Mouse (Mus musculus) hindbrain, embryonic 16.5 days (tissue): ENCODE results near the gene Zfp174. TPM values are rescaled to one million over a fixed set of nuclear protein-coding genes. Genes with fewer than 3 reads are reported as not detected.
"Not testable (repeated sequence)": the region's sequence is repeated elsewhere in the genome, so short reads cannot be mapped to it uniquely, and the experiment has no call there.

Experiments used
- ATAC-seq: fragments of 200-750 bp; cut with Nextera tagmentation; 2 replicates; pipeline ENCODE4 v1.8.0; 2017; ENCODE audit warnings: moderate TSS enrichment, moderate library complexity
- H3K27ac ChIP-seq: fragments of 300-500 bp; sonication (generic); 2 replicates; pipeline ENCODE4 v1.5.1; 2014; ENCODE audit warnings: low read depth, mild to moderate bottlenecking, control low read depth, low read length, moderate library complexity
- H3K27me3 ChIP-seq: fragments of 300-500 bp; sonication (generic); replicated peaks from 2 replicates; pipeline ENCODE4 v1.6.1; 2014; ENCODE audit warnings: low read length; ENCODE audit not compliant: control insufficient read depth, insufficient read depth
- H3K36me3 ChIP-seq: fragments of 300-500 bp; sonication (generic); 2 replicates; pipeline ENCODE4 v1.6.1; 2014; ENCODE audit warnings: mild to moderate bottlenecking, low read length, moderate library complexity, mixed read lengths; ENCODE audit not compliant: control insufficient read depth, insufficient read depth
- H3K4me1 ChIP-seq: fragments of 300-500 bp; sonication (generic); 2 replicates; pipeline ENCODE4 v1.6.1; 2014; ENCODE audit warnings: low read depth, low read length; ENCODE audit not compliant: control insufficient read depth, insufficient read depth
- H3K4me2 ChIP-seq: fragments of 300-500 bp; sonication (generic); 2 replicates; pipeline ENCODE4 v1.6.1; 2014; ENCODE audit warnings: mild to moderate bottlenecking, low read length, control low read depth, moderate library complexity
- H3K4me3 ChIP-seq: fragments of 300-500 bp; sonication (generic); 2 replicates; pipeline ENCODE4 v1.5.1; 2014; ENCODE audit warnings: mild to moderate bottlenecking, low read length, control low read depth, moderate library complexity
- H3K9ac ChIP-seq: fragments of 300-500 bp; sonication (generic); 2 replicates; pipeline ENCODE4 v1.6.1; 2014; ENCODE audit warnings: low read depth, mild to moderate bottlenecking, control low read depth, low read length, moderate library complexity
- H3K9me3 ChIP-seq: fragments of 300-500 bp; sonication (generic); 2 replicates; pipeline ENCODE4 v1.6.1; 2014; ENCODE audit warnings: mild to moderate bottlenecking, low read length, moderate library complexity; ENCODE audit not compliant: control insufficient read depth
- WGBS: fragments of 180-500 bp; shearing (Covaris S2); extraction: QIAGEN DNeasy Blood & Tissue Kit; methylation state at CpG from one replicate; pipeline ENCODE4 v1.1.7; 2014; 5-methylcytosine and 5-hydroxymethylcytosine counted together
- polyA plus RNA-seq: library from polyadenylated mRNA; unstranded; fragments of >200 nt; fragmentation: Nextera tagmentation; extraction: Ambion mirVana; gene quantifications from 2 replicates; pipeline ENCODE4 v1.2.1, GENCODE M21; 2015

Zfp174 gene
- polyA plus RNA-seq, 1 experiment from 2014 or later, result 2.5 TPM

DNA sequence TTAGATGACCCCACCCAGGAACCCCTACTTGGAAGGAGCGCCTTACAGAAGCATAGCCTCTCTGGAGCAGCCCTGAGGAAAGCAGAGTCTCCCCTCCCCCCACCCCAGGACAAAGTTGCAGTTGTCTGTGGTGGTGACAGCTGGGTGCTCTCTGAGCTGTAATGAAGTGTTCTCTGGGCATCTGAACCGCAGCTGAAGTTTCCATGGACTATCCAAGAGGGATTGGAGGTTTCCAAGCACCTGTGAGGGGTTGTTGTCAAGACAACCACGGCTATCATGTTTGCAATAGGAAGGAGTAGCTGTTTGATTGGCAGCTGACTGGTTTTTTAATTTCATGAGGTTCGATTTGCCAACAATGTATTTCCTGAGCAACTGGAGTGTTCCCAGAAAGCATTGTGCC is 4.1 kb upstream of the Zfp174 start:
- Histone ChIP-seq H3K36me3 (no peaks in the 10 kb centered on the region), H3K4me3 (no peak overlapping the region), H3K4me2 (no peak overlapping the region), H3K27ac (no peak overlapping the region), H3K9ac (no peak overlapping the region), H3K4me1 (peaks cover 8% of the 10 kb centered on the region), H3K27me3 (no peaks in the 10 kb centered on the region), H3K9me3 (no peaks in the 10 kb centered on the region)
- 44% methylated on average over 4 of the region's 4 CpGs for WGBS
- ATAC-seq, result no peak

DNA sequence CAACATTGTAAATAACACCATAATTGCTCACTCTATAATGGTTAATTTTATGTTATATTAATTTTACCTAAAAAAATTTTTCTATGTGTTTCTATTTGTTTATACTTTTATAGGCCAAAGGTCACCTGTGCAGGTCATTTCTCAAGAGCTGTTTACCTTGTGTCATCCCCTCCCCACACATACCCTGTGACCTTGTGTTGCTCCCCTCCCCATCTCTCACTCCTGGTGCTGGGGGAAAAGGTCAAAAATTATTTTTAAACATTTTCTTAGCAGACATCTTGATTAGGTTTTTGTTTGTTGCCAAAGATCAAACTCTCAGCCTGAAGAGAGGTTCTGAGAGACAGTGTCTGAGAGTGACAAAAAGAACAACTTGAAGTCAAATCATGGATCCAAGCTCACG is 3.3 kb upstream of the Zfp174 start:
- H3K4me1 ChIP-seq, result peaks cover 11% of the 10 kb centered on the region
- H3K27me3 ChIP-seq, result no peaks in the 10 kb centered on the region
- H3K9me3 ChIP-seq, result no peaks in the 10 kb centered on the region
- WGBS, result 86% methylated on average over 1 of the region's 1 CpGs
- no peak overlapping the region for H3K27ac ChIP-seq
- H3K9ac ChIP-seq, result no peak overlapping the region
- H3K4me2 ChIP-seq, result no peak overlapping the region
- H3K36me3 ChIP-seq, result no peaks in the 10 kb centered on the region
- no peak for ATAC-seq
- no peak overlapping the region for H3K4me3 ChIP-seq

DNA sequence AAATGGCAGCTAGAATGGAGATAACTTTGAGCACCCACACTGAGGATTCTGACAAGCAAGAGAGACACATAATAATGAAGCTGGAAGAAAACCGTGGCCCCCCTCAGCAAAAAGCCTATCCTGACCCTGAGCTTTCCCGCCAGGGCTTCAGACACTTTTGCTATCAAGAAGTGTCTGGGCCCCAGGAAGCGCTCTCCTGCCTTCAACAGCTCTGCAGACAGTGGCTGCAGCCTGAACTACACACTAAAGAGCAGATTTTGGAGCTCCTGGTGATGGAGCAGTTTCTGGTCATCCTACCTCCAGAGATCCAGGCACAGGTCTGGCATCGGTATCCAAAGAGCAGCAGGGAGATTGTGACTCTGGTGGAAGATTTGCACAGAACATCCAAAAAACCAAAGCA is 803 bp downstream of the Zfp174 start:
- Histone ChIP-seq H3K27ac (no peak overlapping the region), H3K4me1 (peaks cover 11% of the 10 kb centered on the region), H3K27me3 (no peaks in the 10 kb centered on the region), H3K4me3 (peak overlapping the region; percentile 72), H3K4me2 (peak overlapping the region; percentile 81), H3K9ac (peak overlapping the region; percentile 86), H3K36me3 (no peaks in the 10 kb centered on the region), H3K9me3 (no peaks in the 10 kb centered on the region)
- WGBS, result 69% methylated on average over 4 of the region's 4 CpGs
- ATAC-seq, result no peak

DNA sequence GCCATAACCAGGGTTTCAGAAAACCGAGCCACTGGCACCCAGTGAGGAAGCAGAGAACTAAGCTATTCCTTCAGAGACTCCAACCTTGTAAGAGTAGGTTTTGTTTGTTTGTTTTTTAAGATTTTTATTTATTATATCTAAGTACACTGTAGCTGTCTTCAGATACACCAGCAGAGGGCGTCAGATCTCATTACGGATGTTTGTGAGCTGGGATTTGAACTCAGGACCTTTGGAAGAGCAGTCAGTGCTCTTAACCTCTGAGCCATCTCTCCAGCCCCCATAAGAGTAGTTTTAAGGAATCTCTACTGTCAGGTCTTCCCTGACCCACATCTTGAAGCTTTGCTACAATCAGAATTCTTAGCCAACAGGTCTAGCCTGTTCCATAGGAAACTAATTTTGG is 1.3 kb downstream of the Zfp174 start:
- Histone ChIP-seq H3K4me3 (no peak overlapping the region), H3K36me3 (no peaks in the 10 kb centered on the region), H3K4me1 (peaks cover 11% of the 10 kb centered on the region), H3K27me3 (no peaks in the 10 kb centered on the region), H3K4me2 (no peak overlapping the region), H3K9ac (no peak overlapping the region), H3K9me3 (no peaks in the 10 kb centered on the region), H3K27ac (no peak overlapping the region)
- 72% methylated on average over 3 of the region's 3 CpGs for WGBS
- ATAC-seq, result no peak

DNA sequence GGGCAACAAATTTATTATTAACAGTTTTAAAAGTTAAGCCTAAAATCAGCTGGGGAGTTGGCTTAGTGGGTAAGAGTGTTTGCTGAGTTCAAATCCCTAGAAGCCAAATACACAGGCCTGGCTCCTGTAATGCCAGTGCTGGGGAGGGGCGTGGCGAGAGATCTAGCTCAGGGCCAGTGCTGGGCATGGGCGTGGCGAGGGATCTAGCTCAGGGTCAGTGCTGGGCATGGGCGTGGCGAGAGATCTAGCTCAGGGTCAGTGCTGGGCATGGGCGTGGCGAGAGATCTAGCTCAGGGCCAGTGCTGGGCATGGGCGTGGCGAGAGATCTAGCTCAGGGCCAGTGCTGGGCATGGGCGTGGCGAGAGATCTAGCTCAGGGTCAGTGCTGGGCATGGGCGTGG is 4.2 kb downstream of the Zfp174 start:
- H3K36me3 ChIP-seq, ATAC-seq, H3K4me2 ChIP-seq, H3K9me3 ChIP-seq, H3K27ac ChIP-seq, H3K27me3 ChIP-seq, H3K4me3 ChIP-seq, H3K9ac ChIP-seq: not testable (repeated sequence)
- WGBS, result 87% methylated on average over 12 of the region's 13 CpGs
- H3K4me1 ChIP-seq, result peaks cover 11% of the 10 kb centered on the region

DNA sequence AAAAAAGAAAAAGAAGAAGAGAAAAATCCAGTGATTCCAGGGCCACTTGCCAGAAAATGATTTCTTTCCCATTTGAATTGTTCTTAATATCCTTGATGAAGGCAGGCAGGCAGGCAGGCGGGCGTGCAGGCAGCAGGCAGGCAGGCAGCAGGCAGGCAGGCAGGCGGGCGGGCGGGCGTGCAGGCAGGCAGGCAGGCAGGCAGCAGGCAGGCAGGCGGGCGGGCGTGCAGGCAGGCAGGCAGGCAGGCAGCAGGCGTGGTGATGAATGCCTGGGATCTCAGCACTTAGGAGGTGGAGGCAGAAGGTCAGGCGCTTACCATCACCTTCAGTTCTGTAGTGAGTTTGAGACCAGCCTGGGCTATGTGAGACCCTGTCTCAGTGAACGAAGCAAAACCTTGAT is 5.5 kb downstream of the Zfp174 start:
- no peaks in the 10 kb centered on the region for H3K36me3 ChIP-seq
- H3K9ac ChIP-seq, result no peak overlapping the region
- no peaks in the 10 kb centered on the region for H3K9me3 ChIP-seq
- H3K27ac ChIP-seq, result no peak overlapping the region
- H3K4me2 ChIP-seq, result no peak overlapping the region
- H3K4me1 ChIP-seq, result peaks cover 7% of the 10 kb centered on the region
- no peaks in the 10 kb centered on the region for H3K27me3 ChIP-seq
- 38% methylated on average over 12 of the region's 12 CpGs for WGBS
- H3K4me3 ChIP-seq, result no peak overlapping the region
- no peak for ATAC-seq

DNA sequence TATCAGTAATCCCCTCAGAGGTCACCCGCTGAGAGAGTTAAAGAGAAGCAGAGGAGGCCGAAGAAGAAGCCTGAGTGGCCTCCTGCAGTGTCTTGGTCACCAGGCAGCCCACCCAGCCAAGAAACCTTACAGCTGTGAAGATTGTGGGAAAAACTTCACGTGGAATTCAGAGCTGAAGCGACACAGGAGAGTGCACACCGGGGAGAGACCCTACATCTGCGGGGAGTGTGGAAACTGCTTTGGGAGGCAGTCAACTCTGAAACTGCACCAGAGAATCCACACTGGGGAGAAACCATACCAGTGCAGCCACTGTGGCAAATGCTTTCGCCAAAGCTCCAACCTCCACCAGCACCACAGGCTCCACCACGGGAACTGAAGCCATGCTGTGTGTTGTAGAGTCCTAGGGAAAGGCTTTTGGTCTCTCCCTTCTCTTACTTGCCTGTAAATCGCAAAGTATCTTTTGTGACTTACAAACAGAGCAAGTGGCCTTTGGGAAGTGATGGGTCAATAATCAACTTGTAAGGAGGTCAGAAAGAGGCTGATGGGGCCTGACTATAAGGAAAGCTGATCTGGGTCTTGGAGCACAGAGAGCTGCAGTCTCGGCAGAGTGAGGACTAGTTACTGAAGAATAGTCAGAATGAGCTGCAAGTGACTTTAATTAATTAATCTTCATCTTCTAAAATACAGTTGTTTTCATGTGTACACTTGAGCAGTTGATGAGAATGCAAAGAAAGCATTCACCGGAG is 7.5 kb downstream of the Zfp174 start:
- no peak overlapping the region for H3K27ac ChIP-seq
- no peak overlapping the region for H3K4me2 ChIP-seq
- H3K4me3 ChIP-seq, result no peak overlapping the region
- H3K9ac ChIP-seq, result no peak overlapping the region
- H3K27me3 ChIP-seq, result no peaks in the 10 kb centered on the region
- 47% methylated on average over 11 of the region's 11 CpGs for WGBS
- no peaks in the 10 kb centered on the region for H3K36me3 ChIP-seq
- H3K9me3 ChIP-seq, result no peaks in the 10 kb centered on the region
- ATAC-seq, result no peak
- H3K4me1 ChIP-seq, result no peaks in the 10 kb centered on the region

DNA sequence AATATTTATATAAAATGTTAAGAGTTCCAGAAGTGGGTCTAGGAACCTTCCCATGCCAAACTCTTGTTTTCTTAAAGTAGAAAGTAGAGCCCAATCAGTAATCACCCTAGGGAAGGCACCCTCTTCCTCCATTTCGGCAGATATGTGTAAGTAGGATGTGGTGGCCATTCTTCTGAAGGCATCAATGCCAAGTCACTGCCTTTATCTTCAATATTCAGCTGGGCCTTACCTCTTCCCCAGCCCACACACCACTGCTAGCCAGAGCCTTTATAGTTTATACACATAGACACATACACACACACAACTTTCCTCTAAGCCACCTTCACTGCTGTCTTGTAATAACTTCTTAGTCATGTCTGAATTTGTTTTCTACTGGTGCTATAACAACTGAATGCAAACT is 8.7 kb downstream of the Zfp174 start:
- WGBS, result 86% methylated on average over 1 of the region's 1 CpGs
- H3K27ac ChIP-seq, result no peak overlapping the region
- no peak overlapping the region for H3K4me3 ChIP-seq
- no peak for ATAC-seq
- H3K9me3 ChIP-seq, result no peaks in the 10 kb centered on the region
- no peak overlapping the region for H3K9ac ChIP-seq
- no peaks in the 10 kb centered on the region for H3K4me1 ChIP-seq
- H3K36me3 ChIP-seq, result peaks cover 3% of the 10 kb centered on the region; the same call in 1 of the 2 replicates
- H3K4me2 ChIP-seq, result no peak overlapping the region
- no peaks in the 10 kb centered on the region for H3K27me3 ChIP-seq

DNA sequence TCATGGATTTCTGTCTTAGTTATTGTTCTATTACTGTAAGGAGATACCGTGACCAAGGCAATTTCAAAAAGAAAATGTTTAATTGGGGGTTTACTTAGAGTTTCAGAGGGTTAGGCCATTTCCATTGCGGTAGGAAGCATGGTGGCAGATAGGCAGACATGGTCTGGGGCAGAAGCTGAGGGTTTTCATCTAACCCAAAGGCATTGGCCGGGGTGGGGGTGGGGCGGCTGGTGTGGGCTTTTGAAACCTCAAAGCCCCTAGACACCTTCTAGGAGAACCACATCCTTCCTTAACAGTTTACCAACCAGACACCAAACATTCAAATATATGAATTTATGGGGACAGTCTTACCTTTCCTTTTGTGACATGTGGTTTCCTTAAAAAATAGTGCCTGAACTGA is 12.2 kb downstream of the Zfp174 start:
- Histone ChIP-seq H3K9ac (no peak overlapping the region), H3K9me3 (no peaks in the 10 kb centered on the region), H3K4me2 (no peak overlapping the region), H3K36me3 (peaks cover 7% of the 10 kb centered on the region; the same call in 1 of the 2 replicates), H3K27ac (no peak overlapping the region), H3K4me3 (no peak overlapping the region), H3K27me3 (no peaks in the 10 kb centered on the region), H3K4me1 (no peaks in the 10 kb centered on the region)
- WGBS, result 90% methylated on average over 4 of the region's 4 CpGs
- no peak for ATAC-seq
